Mouse (Mus musculus) myocyte (in vitro differentiated cells): ENCODE measurements around the gene Kdm6a. TPM values are rescaled to one million over a fixed set of nuclear protein-coding genes. Genes with fewer than 3 reads are reported as not detected.

ENCODE experiments used
- H3K27me3 ChIP-seq: one replicate; pipeline ENCODE4 v1.6.1; 2011; ENCODE audit not compliant: control insufficient read depth, insufficient read depth, insufficient read length
- H3K36me3 ChIP-seq: one replicate; pipeline ENCODE4 v1.6.1; 2011; ENCODE audit not compliant: control insufficient read depth, insufficient read depth
- H3K4me2 ChIP-seq: one replicate; pipeline ENCODE4 v1.6.1; 2011; ENCODE audit warnings: low read depth, control low read depth
- H3K4me3 ChIP-seq: one replicate; pipeline ENCODE4 v1.5.1; 2011; ENCODE audit warnings: mild to moderate bottlenecking, control low read depth, moderate library complexity
- H3K79me2 ChIP-seq: one replicate; pipeline ENCODE4 v1.6.1; 2011; ENCODE audit not compliant: control insufficient read depth, insufficient read depth
- H3ac ChIP-seq: one replicate; pipeline ENCODE4 v1.6.1; 2011; ENCODE audit not compliant: control insufficient read depth, insufficient read length
- CEBPB ChIP-seq: IDR thresholded peaks from 2 replicates; pipeline ENCODE4 v1.6.1; 2011; ENCODE audit warnings: mild to moderate bottlenecking, moderate library complexity; ENCODE audit not compliant: poor library complexity, insufficient read depth, severe bottlenecking
- E2F4 ChIP-seq: IDR thresholded peaks from one replicate; pipeline ENCODE4 v1.6.1; 2011; ENCODE audit warnings: mild to moderate bottlenecking, control low read depth, moderate library complexity; ENCODE audit not compliant: insufficient read depth
- MAX ChIP-seq: IDR thresholded peaks from one replicate; pipeline ENCODE4 v1.6.1; 2011; ENCODE audit warnings: low read depth, mild to moderate bottlenecking, control low read depth
- MYOD1 ChIP-seq, 3 experiments: IDR thresholded peaks; one replicate each; pipeline ENCODE4 v1.6.1; 2011; ENCODE audit warnings: control low read depth in 2 of 3, low read depth in 2 of 3, mild to moderate bottlenecking in 2 of 3, moderate library complexity in 1 of 3; ENCODE audit not compliant: insufficient read length in 2 of 3, control insufficient read depth in 1 of 3
- MYOG ChIP-seq, 3 experiments: IDR thresholded peaks; one replicate each; pipeline ENCODE4 v1.6.1; 2011; ENCODE audit warnings: control low read depth in 2 of 3, low read depth in 2 of 3, mild to moderate bottlenecking in 2 of 3; ENCODE audit not compliant: insufficient read length in 2 of 3, control insufficient read depth in 1 of 3, insufficient read depth in 1 of 3
- POLR2A ChIP-seq: IDR thresholded peaks from one replicate; pipeline ENCODE4 v1.6.1; 2011; ENCODE audit warnings: low read depth, mild to moderate bottlenecking, control low read depth, moderate library complexity; ENCODE audit not compliant: insufficient read length
- POLR2AphosphoS2 ChIP-seq: IDR thresholded peaks from one replicate; pipeline ENCODE4 v1.6.1; 2011; ENCODE audit warnings: low read depth, control low read depth; ENCODE audit not compliant: insufficient read length
- REST ChIP-seq: IDR thresholded peaks from one replicate; pipeline ENCODE4 v1.6.1; 2011; ENCODE audit warnings: mild to moderate bottlenecking, control low read depth, moderate library complexity; ENCODE audit not compliant: insufficient read depth, insufficient read length
- SRF ChIP-seq: IDR thresholded peaks from one replicate; pipeline ENCODE4 v1.6.1; 2011; ENCODE audit warnings: low read depth; ENCODE audit not compliant: control insufficient read depth, insufficient read length
- TCF12 ChIP-seq: IDR thresholded peaks from one replicate; pipeline ENCODE4 v1.6.1; 2011; ENCODE audit warnings: mild to moderate bottlenecking, control low read depth; ENCODE audit not compliant: poor library complexity, insufficient read depth, severe bottlenecking
- TCF3 ChIP-seq: IDR thresholded peaks from one replicate; pipeline ENCODE4 v1.6.1; 2011; ENCODE audit warnings: low read depth, control low read depth; ENCODE audit not compliant: insufficient read length
- USF1 ChIP-seq: IDR thresholded peaks from one replicate; pipeline ENCODE4 v1.6.1; 2011; ENCODE audit warnings: low read depth, mild to moderate bottlenecking, control low read depth, moderate library complexity
- polyA plus RNA-seq: library from polyadenylated mRNA; unstranded; fragments of >200 nt; fragmentation: generic; extraction: Trizol; gene quantifications from one replicate; pipeline ENCODE4 v1.2.1, GENCODE M21; 2012; ENCODE audit warnings: missing spikeins

Kdm6a gene
- polyA plus RNA-seq, 1 experiment: 5.7 TPM

GRCm38 (mm10) chrX:18168940-18169339, 6.6 kb downstream of the Kdm6a start:
- TF ChIP-seq E2F4: no peak
- no peak for TF ChIP-seq MYOG (IDR thresholded peaks at IDR 0.05; ENCODE audit: control insufficient read depth in 1 of 3, insufficient read depth in 1 of 3, insufficient read length in 2 of 3, low read depth in 2 of 3)
- no peak for TF ChIP-seq TCF12
- TF ChIP-seq CEBPB: no peak
- no peak for TF ChIP-seq POLR2AphosphoS2
- TF ChIP-seq POLR2A: no peak
- TF ChIP-seq MAX: no peak
- TF ChIP-seq TCF3: no peak
- TF ChIP-seq USF1: no peak
- TF ChIP-seq SRF: no peak
- no peak for TF ChIP-seq REST
- H3K79me2 ChIP-seq: peaks cover 96% of the 10 kb centered on the region
- no peak overlapping the region for H3ac ChIP-seq
- H3K4me3 ChIP-seq: no peak overlapping the region
- H3K4me2 ChIP-seq: no peak overlapping the region
- no peaks in the 10 kb centered on the region for H3K27me3 ChIP-seq
- H3K36me3 ChIP-seq: no peaks in the 10 kb centered on the region

- Histone ChIP-seq H3K4me2 (no peak overlapping the region), H3K4me3 (no peak overlapping the region), H3K27me3 (no peaks in the 10 kb centered on the region), H3K79me2 (peaks cover 97% of the 10 kb centered on the region), H3K36me3 (no peaks in the 10 kb centered on the region), H3ac (no peak overlapping the region)
- TF ChIP-seq USF1 (no peak), TCF3 (no peak), CEBPB (no peak), POLR2AphosphoS2 (no peak), MYOD1 (IDR thresholded peaks at IDR 0.05; ENCODE audit: control insufficient read depth in 1 of 3, insufficient read length in 2 of 3, low read depth in 2 of 3) (no peak), POLR2A (no peak), MAX (no peak), MYOG (IDR thresholded peaks at IDR 0.05; ENCODE audit: control insufficient read depth in 1 of 3, insufficient read depth in 1 of 3, insufficient read length in 2 of 3, low read depth in 2 of 3) (no peak), REST (no peak), TCF12 (no peak), E2F4 (no peak), SRF (no peak)
Measured at GRCm38 (mm10) chrX:18174831-18175230, 12.5 kb downstream of the Kdm6a start.

GRCm38 (mm10) chrX:18177803-18178202, 15.4 kb downstream of the Kdm6a start:
- Histone ChIP-seq H3K27me3 (no peaks in the 10 kb centered on the region), H3K79me2 (peaks cover 97% of the 10 kb centered on the region), H3K36me3 (no peaks in the 10 kb centered on the region), H3ac (no peak overlapping the region), H3K4me2 (no peak overlapping the region), H3K4me3 (no peak overlapping the region)
- TF ChIP-seq MYOD1 (IDR thresholded peaks at IDR 0.05; ENCODE audit: control insufficient read depth in 1 of 3, insufficient read length in 2 of 3, low read depth in 2 of 3) (no peak), POLR2A (no peak), MYOG (IDR thresholded peaks at IDR 0.05; ENCODE audit: control insufficient read depth in 1 of 3, insufficient read depth in 1 of 3, insufficient read length in 2 of 3, low read depth in 2 of 3) (no peak), SRF (no peak), USF1 (no peak), MAX (no peak), POLR2AphosphoS2 (no peak), E2F4 (no peak), REST (no peak), CEBPB (no peak), TCF3 (no peak), TCF12 (no peak)

- H3K79me2 ChIP-seq: peaks cover 97% of the 10 kb centered on the region
- no peaks in the 10 kb centered on the region for H3K27me3 ChIP-seq
- H3K4me2 ChIP-seq: no peak overlapping the region
- H3ac ChIP-seq: no peak overlapping the region
- TF ChIP-seq SRF (no peak), MYOD1 (IDR thresholded peaks at IDR 0.05; ENCODE audit: control insufficient read depth in 1 of 3, insufficient read length in 2 of 3, low read depth in 2 of 3) (no peak), E2F4 (no peak), POLR2AphosphoS2 (no peak)
- H3K36me3 ChIP-seq: no peaks in the 10 kb centered on the region
- H3K4me3 ChIP-seq: no peak overlapping the region
Measured at GRCm38 (mm10) chrX:18179492-18179891, 17.1 kb downstream of the Kdm6a start.

- H3K79me2 ChIP-seq: peaks cover 98% of the 10 kb centered on the region
- H3K27me3 ChIP-seq: no peaks in the 10 kb centered on the region
- no peak overlapping the region for H3K4me2 ChIP-seq
- no peaks in the 10 kb centered on the region for H3K36me3 ChIP-seq
- no peak overlapping the region for H3ac ChIP-seq
- TF ChIP-seq TCF3: no peak
- TF ChIP-seq CEBPB: no peak
- no peak for TF ChIP-seq USF1
- H3K4me3 ChIP-seq: no peak overlapping the region
Measured at GRCm38 (mm10) chrX:18187203-18187602, 24.8 kb downstream of the Kdm6a start.
